Mouse (Mus musculus) C2C12 (cell line): Measurements from ENCODE around the gene Haus2. TPM values are rescaled to one million over a fixed set of nuclear protein-coding genes. Genes with fewer than 3 reads are reported as not detected.
"Not testable (repeated sequence)": the region's sequence is repeated elsewhere in the genome, so short reads cannot be mapped to it uniquely, and the experiment has no call there.

ENCODE experiments used
- H3K27me3 ChIP-seq: one replicate; pipeline ENCODE4 v1.6.1; 2011; ENCODE audit not compliant: control insufficient read depth, insufficient read depth, insufficient read length
- H3K36me3 ChIP-seq: one replicate; pipeline ENCODE4 v1.6.1; 2011; ENCODE audit not compliant: control insufficient read depth, insufficient read depth
- H3K4me3 ChIP-seq: one replicate; pipeline ENCODE4 v1.5.1; 2011; ENCODE audit warnings: mild to moderate bottlenecking, control low read depth; ENCODE audit not compliant: poor library complexity, insufficient read depth, severe bottlenecking
- H3K79me2 ChIP-seq: one replicate; pipeline ENCODE4 v1.6.1; 2011; ENCODE audit not compliant: control insufficient read depth, insufficient read depth
- H3K79me3 ChIP-seq: one replicate; pipeline ENCODE4 v1.6.1; 2011; ENCODE audit warnings: low read depth, control low read depth
- H3ac ChIP-seq: one replicate; pipeline ENCODE3; 2011; ENCODE audit warnings: low read depth; ENCODE audit not compliant: control insufficient read depth, insufficient read length
- CEBPB ChIP-seq: IDR thresholded peaks from one replicate; pipeline ENCODE4 v1.6.1; 2011; ENCODE audit warnings: low read depth, mild to moderate bottlenecking, control low read depth, moderate library complexity
- CTCF ChIP-seq: IDR thresholded peaks from one replicate; pipeline ENCODE4 v1.5.1; 2011; ENCODE audit not compliant: control insufficient read depth, insufficient read depth, insufficient read length
- FOSL1 ChIP-seq: IDR thresholded peaks from one replicate; pipeline ENCODE4 v1.8.0; 2011; ENCODE audit warnings: mild to moderate bottlenecking, low read length; ENCODE audit not compliant: poor library complexity, insufficient read depth, severe bottlenecking
- MAX ChIP-seq: IDR thresholded peaks from one replicate; pipeline ENCODE4 v1.6.1; 2011; ENCODE audit warnings: mild to moderate bottlenecking, control low read depth
- MYOD1 ChIP-seq: IDR thresholded peaks from one replicate; pipeline ENCODE4 v1.6.1; 2011; ENCODE audit warnings: low read depth; ENCODE audit not compliant: control insufficient read depth, insufficient read length
- MYOG ChIP-seq: IDR thresholded peaks from one replicate; pipeline ENCODE4 v1.6.1; 2011; ENCODE audit not compliant: control insufficient read depth, insufficient read length; ENCODE audit errors: extremely low read depth
- USF1 ChIP-seq: IDR thresholded peaks from one replicate; pipeline ENCODE4 v1.6.1; 2011; ENCODE audit warnings: low read depth, mild to moderate bottlenecking, control low read depth, moderate library complexity
- polyA plus RNA-seq: library from polyadenylated mRNA; unstranded; fragments of >200 nt; fragmentation: generic; extraction: Trizol; gene quantifications from one replicate; pipeline ENCODE4 v1.2.1, GENCODE M21; 2012; ENCODE audit warnings: missing spikeins

Haus2 gene
- polyA plus RNA-seq, 1 experiment: 4.1 TPM

DNA sequence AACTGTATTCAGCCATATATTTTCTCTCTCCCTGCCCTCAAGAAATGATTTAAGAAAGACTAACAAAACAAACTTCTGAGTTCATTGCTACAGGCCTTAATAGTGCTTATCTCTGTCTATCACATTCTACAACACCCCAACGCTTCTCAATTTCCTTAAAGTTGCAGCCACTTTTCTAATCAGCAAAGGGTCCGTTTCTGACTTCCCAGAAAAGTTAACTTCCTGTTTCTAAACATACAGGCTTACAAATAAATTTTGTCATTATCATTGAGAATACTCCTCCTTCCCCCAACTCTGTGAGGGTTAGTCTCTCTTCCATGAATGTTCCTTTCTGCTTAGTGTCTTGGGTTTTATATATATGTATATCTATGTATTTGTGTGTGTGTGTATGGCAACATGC is 43.8 kb upstream of the Haus2 start:
- Histone ChIP-seq H3K79me3 (peaks cover 47% of the 10 kb centered on the region), H3K27me3 (no peaks in the 10 kb centered on the region), H3K4me3 (no peak overlapping the region), H3K36me3 (peaks cover 4% of the 10 kb centered on the region), H3ac (no peak overlapping the region), H3K79me2 (peaks cover 62% of the 10 kb centered on the region)
- TF ChIP-seq USF1 (no peak), FOSL1 (no peak), MYOG (no peak), CEBPB (no peak), MYOD1 (no peak), MAX (no peak), CTCF (no peak)

DNA sequence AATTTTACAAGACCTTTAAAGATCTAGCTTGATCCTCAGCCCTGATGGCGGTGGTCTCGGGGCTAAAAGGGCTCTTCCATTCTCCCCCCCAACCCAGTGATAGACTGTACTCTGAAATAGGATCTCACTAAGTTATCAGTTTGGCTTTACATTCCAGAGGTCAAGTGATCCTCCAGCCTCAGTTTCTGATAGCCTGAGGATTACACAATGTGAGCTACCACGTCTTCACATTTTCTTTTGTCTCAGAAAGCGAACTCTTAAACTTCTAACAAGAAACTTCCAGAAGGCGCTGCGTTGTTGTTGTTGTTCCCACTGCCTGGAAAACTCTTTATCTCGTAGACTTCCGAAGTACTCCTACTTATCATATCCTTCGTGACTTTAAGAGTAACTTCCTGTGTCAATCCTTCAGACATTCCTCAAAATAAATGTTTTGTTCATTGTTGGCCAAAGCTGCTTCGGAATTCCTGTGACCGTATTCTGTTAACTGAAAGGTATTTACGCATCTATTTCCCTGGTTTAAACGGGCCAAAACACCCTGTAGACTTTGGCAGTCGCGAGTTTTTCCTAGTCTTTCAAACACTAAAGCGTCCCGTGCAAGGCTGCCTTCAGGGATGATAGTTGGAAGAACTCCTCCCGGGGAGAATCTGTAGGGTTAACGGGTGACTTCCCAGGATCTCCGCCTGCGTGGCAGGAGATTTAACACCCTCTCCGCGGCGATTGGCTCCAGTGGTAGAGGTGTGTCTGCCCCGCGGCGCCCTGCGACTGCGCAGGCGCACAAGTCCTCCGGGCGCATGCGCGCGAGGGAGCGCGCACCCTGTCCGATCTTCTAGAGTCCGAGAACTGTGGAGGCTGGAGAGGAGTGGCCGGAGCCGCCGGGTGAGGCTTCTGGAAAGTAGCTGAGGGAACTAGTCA is 42.0 kb upstream of the Haus2 start, which contains the start of gene Snap23:
Gene Snap23, plus strand, starts transcription at position 786 of the 912 bp plus-strand sequence.
- Histone ChIP-seq H3K4me3 (peak within 1 kb of the TSS; percentile 51), H3K36me3 (peaks cover 10% of the 10 kb centered on the region), H3K79me3 (peaks cover 45% of the 10 kb centered on the region), H3ac (peak within 1 kb of the TSS; percentile 53), H3K79me2 (peaks cover 62% of the 10 kb centered on the region), H3K27me3 (no peaks in the 10 kb centered on the region)
- no peak for TF ChIP-seq MYOG
- TF ChIP-seq USF1: no peak
- no peak for TF ChIP-seq CTCF
- TF ChIP-seq MAX: peak; percentile 19

DNA sequence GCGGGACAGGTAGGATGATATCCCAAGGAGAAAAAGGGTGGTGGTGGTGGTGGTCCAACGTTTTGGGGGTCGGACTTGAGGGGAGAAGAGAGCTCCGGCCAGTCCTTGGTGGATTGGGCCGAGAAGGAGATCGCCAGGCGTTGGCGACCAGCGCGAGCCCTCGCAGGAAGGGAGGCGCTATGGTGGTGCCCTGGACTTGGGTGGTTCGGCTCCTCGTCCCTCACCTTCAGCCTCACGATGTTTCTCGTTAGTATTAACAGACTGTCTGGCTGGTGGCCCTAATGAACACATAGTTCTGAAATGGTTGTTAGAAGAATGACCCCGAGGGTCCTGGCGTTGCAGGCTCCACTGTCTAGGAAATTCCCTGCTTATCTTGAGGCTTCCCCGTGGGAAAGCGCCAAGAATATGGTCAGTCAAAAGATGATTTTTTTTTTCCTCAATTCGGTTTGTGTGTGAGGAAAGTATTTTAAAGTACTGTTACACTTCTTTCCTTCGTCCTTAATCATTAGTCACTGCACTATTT is 41.3 kb upstream of the Haus2 start:
- H3K79me3 ChIP-seq: peaks cover 42% of the 10 kb centered on the region
- peak overlapping the region; percentile 53 for H3ac ChIP-seq
- peaks cover 10% of the 10 kb centered on the region for H3K36me3 ChIP-seq
- H3K79me2 ChIP-seq: peaks cover 62% of the 10 kb centered on the region
- no peak for TF ChIP-seq USF1
- H3K27me3 ChIP-seq: no peaks in the 10 kb centered on the region
- H3K4me3 ChIP-seq: peak overlapping the region; percentile 51

DNA sequence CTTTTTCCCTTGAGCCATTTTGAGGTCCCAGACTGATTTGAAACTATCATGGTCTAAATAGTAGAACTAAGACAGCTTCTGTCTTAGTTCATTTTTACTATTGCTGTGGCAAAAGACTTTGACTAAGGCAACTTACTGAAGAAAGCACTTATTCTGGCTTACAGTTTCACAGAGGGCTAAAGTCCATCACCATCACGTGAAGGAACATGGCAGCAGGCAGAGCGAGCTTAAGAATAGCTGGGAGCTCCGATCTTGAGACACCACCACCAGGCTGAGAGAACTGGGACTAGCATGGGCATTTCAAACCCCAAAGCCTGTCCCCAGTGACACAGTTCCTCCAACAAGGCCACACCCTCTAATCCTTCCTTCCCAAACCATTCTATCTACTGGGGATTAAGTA is 38.1 kb upstream of the Haus2 start:
- H3ac ChIP-seq: no peak overlapping the region
- peaks cover 54% of the 10 kb centered on the region for H3K79me3 ChIP-seq
- H3K36me3 ChIP-seq: peaks cover 10% of the 10 kb centered on the region
- peaks cover 85% of the 10 kb centered on the region for H3K79me2 ChIP-seq
- no peak for TF ChIP-seq USF1
- no peak for TF ChIP-seq CEBPB
- TF ChIP-seq MAX: no peak
- no peak for TF ChIP-seq CTCF
- TF ChIP-seq MYOG: no peak
- no peak for TF ChIP-seq FOSL1
- no peak for TF ChIP-seq MYOD1
- no peaks in the 10 kb centered on the region for H3K27me3 ChIP-seq
- no peak overlapping the region for H3K4me3 ChIP-seq

DNA sequence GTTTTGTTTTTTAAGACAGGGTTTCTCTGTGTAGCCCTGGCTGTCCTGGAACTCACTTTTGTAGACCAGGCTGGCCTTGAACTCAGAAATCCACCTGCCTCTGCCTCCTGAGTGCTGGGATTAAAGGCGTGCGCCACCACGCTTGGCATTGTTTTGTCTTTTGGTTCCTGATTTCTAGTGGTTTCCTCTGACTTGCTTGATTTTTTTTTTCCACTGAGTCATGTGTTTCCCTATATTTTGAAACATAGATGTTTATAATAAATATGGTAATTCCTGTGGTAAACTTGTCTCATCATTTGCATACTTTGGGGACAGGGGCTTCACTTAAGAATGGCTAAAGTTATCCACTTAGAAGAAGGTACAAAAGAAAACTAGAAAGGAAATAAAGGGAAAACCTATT is 37.0 kb upstream of the Haus2 start:
- Histone ChIP-seq H3K79me3 (peaks cover 63% of the 10 kb centered on the region), H3K79me2 (peaks cover 95% of the 10 kb centered on the region)
- not testable (repeated sequence) for H3K4me3 ChIP-seq, H3K36me3 ChIP-seq, H3ac ChIP-seq, H3K27me3 ChIP-seq

DNA sequence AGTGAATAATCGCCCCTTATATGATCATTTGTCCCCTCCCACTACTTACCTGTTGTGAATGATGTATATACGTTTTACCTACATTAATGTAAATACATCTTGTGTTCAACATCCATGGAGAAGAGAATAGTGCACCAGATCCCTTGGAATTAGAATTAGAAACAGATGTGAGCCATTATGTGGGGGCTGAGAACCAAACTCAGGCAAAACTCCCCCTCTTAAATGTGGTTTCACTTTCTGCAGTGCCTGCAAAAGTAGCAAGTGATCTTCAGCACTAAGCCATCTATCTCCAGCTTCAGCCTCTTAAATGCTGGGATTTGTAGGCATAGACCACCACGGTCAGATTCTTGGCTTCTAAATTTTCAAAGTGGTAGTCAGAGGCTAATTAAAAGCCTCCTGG is 34.1 kb upstream of the Haus2 start:
- TF ChIP-seq USF1: no peak
- TF ChIP-seq CEBPB: no peak
- no peak for TF ChIP-seq MYOD1
- TF ChIP-seq FOSL1: no peak
- TF ChIP-seq MYOG: no peak
- TF ChIP-seq MAX: no peak
- no peak for TF ChIP-seq CTCF

More for the DNA sequence above, 34.1 kb upstream of the Haus2 start:
- Histone ChIP-seq H3K4me3 (no peak overlapping the region), H3K27me3 (no peaks in the 10 kb centered on the region), H3K36me3 (peaks cover 10% of the 10 kb centered on the region), H3K79me2 (peaks cover 96% of the 10 kb centered on the region), H3ac (no peak overlapping the region), H3K79me3 (peaks cover 56% of the 10 kb centered on the region)
